Mouse (Mus musculus) CH12.LX (cell line): ENCODE results near the gene Tmub1. TPM values are rescaled to one million over a fixed set of nuclear protein-coding genes. Genes with fewer than 3 reads are reported as not detected.
"Not testable (repeated sequence)": the region's sequence is repeated elsewhere in the genome, so short reads cannot be mapped to it uniquely, and the experiment has no call there.

Source experiments
- DNase-seq: peaks from one replicate; pipeline ENCODE4 v3.0.0-alpha.2; 2013; ENCODE audit errors: extremely low read depth
- H3K27ac ChIP-seq: 2 replicates; pipeline ENCODE4 v1.5.1; 2012; ENCODE audit warnings: low read depth, mild to moderate bottlenecking, control low read depth, moderate library complexity; ENCODE audit not compliant: insufficient read depth
- H3K27me3 ChIP-seq: replicated peaks from 2 replicates; pipeline ENCODE3; 2012; ENCODE audit warnings: inconsistent platforms
- H3K36me3 ChIP-seq, 2 experiments: replicated peaks in 1 of 2; 2 replicates each; pipeline versions ENCODE3 to v1.6.1; 2012; ENCODE audit warnings: inconsistent platforms in 1 of 2, low read length in 1 of 2, mild to moderate bottlenecking in 1 of 2, mixed read lengths in 1 of 2, moderate library complexity in 1 of 2; ENCODE audit not compliant: control insufficient read depth in 1 of 2, insufficient read depth in 1 of 2
- H3K4me1 ChIP-seq, 2 experiments: 2 replicates each; pipeline ENCODE4 v1.6.1; 2012; ENCODE audit warnings: inconsistent platforms in 1 of 2, moderate library complexity in 1 of 2; ENCODE audit not compliant: insufficient read depth in 2 of 2, control insufficient read depth in 1 of 2
- H3K4me2 ChIP-seq: 2 replicates; pipeline ENCODE4 v1.6.1; 2012; ENCODE audit warnings: low read depth, mild to moderate bottlenecking, control low read depth; ENCODE audit not compliant: poor library complexity, insufficient read depth, severe bottlenecking
- H3K4me3 ChIP-seq, 3 experiments: fragments of 150-350 bp in 1 of 3; sonication (generic) in 1 of 3; replicated peaks in 1 of 3; 2 replicates each; pipeline versions ENCODE3 to v1.5.1; 2011 to 2012; ENCODE audit warnings: low read depth in 2 of 3, low read length in 2 of 3, mild to moderate bottlenecking in 2 of 3, moderate library complexity in 2 of 3, control low read depth in 1 of 3, improper control_type of control experiment in 1 of 3, inconsistent platforms in 1 of 3, mixed read lengths in 1 of 3; ENCODE audit not compliant: poor library complexity in 1 of 3
- H3K79me2 ChIP-seq: replicated peaks from 2 replicates; pipeline ENCODE4 v1.6.1; 2012; ENCODE audit warnings: mild to moderate bottlenecking, moderate library complexity; ENCODE audit not compliant: control insufficient read depth, poor library complexity, insufficient read depth, severe bottlenecking; ENCODE audit errors: extremely low read depth
- H3K9ac ChIP-seq: 2 replicates; pipeline ENCODE4 v1.6.1; 2012; ENCODE audit warnings: low read depth, mild to moderate bottlenecking, control low read depth, moderate library complexity; ENCODE audit not compliant: insufficient read depth
- H3K9me3 ChIP-seq: replicated peaks from 2 replicates; pipeline ENCODE3; 2012; ENCODE audit warnings: low read length, inconsistent platforms, mixed read lengths
- BHLHE40 ChIP-seq: IDR thresholded peaks from 2 replicates; pipeline ENCODE4 v1.6.1; 2011; ENCODE audit warnings: mild to moderate bottlenecking, low read depth, low read length, improper control_type of control experiment
- CTCF ChIP-seq, 2 experiments: IDR thresholded peaks in 1 of 2; conservative IDR thresholded peaks in 1 of 2; 2 replicates each; pipeline ENCODE4 v1.5.1; 2011 to 2012; ENCODE audit warnings: low read depth in 2 of 2, low read length in 2 of 2, improper control_type of control experiment in 1 of 2, inconsistent platforms in 1 of 2, mild to moderate bottlenecking in 1 of 2, moderate library complexity in 1 of 2
- E2F4 ChIP-seq: IDR thresholded peaks from 2 replicates; pipeline ENCODE4 v1.6.1; 2011; ENCODE audit warnings: low read depth, low read length, improper control_type of control experiment; ENCODE audit not compliant: insufficient replicate concordance
- MAX ChIP-seq: IDR thresholded peaks from 2 replicates; pipeline ENCODE4 v1.6.1; 2011; ENCODE audit warnings: low read length, improper control_type of control experiment
- MXI1 ChIP-seq: IDR thresholded peaks from 2 replicates; pipeline ENCODE4 v1.6.1; 2011; ENCODE audit warnings: mild to moderate bottlenecking, low read depth, low read length, improper control_type of control experiment
- MYC ChIP-seq: IDR thresholded peaks from 2 replicates; pipeline ENCODE4 v1.6.1; 2011; ENCODE audit warnings: low read depth, mild to moderate bottlenecking, improper control_type of control experiment, low read length
- UBTF ChIP-seq: IDR thresholded peaks from 2 replicates; pipeline ENCODE4 v1.6.1; 2012; ENCODE audit warnings: low read depth, mild to moderate bottlenecking, inconsistent platforms, low read length, improper control_type of control experiment, moderate library complexity
- dilution Hi-C: fragments of 300-500 bp; cut with MboI; formaldehyde crosslinking; loops from 2 replicates; pipeline ENCODE4 v1.14.3; 2020; ENCODE audit warnings: low sequenced_read_pairs; ENCODE audit not compliant: extremely low pct_unique_long_range_greater_than_20kb, extremely low pct_ligation_motif_present
- in situ Hi-C: fragments of 300-500 bp; cut with MboI; formaldehyde crosslinking; loops from 3 replicates; pipeline ENCODE4 v1.14.3; 2019; ENCODE audit warnings: low sequenced_read_pairs, low pct_ligation_motif_present, low pct_unique_long_range_greater_than_20kb, mixed read lengths
- polyA plus RNA-seq: library from polyadenylated mRNA; unstranded; fragments of >175 nt; gene quantifications from 2 replicates; pipeline ENCODE4 v1.2.1, GENCODE M21; 2012; ENCODE audit warnings: low read depth; ENCODE audit not compliant: insufficient read length
- total RNA-seq, 2 experiments: library from RNA; depleted of rRNA; stranded (reverse); fragments of 300-350 nt in 1 of 2; fragments of >200 nt in 1 of 2; gene quantifications; 2 replicates each; pipeline ENCODE4 v1.2.3; 2012 to 2014

Tmub1 gene
- total and polyA plus RNA-seq, 3 experiments: 6.1 to 13.1 (median 11.2) TPM

- Histone ChIP-seq H3K4me1 (peaks cover 6 to 23% of the 10 kb centered on the region in 2 experiments), H3K79me2 (no peaks in the 10 kb centered on the region), H3K9me3 (no peaks in the 10 kb centered on the region), H3K36me3 (peaks cover 30 to 66% of the 10 kb centered on the region in 2 experiments), H3K27me3 (no peaks in the 10 kb centered on the region), H3K27ac (no peak overlapping the region), H3K4me2 (no peak overlapping the region), H3K4me3 (no peak overlapping the region), H3K9ac (no peak overlapping the region)
- dilution Hi-C loops: no loop called here
- no peak for DNase-seq
- TF ChIP-seq MXI1 (no peak), E2F4 (no peak), UBTF (no peak), BHLHE40 (no peak), MYC (no peak), MAX (no peak)
- in situ Hi-C loops: no loop called here
Measured at GRCm38 (mm10) chr5:24399686-24400085, 48.0 kb downstream of the Tmub1 start.

DNA sequence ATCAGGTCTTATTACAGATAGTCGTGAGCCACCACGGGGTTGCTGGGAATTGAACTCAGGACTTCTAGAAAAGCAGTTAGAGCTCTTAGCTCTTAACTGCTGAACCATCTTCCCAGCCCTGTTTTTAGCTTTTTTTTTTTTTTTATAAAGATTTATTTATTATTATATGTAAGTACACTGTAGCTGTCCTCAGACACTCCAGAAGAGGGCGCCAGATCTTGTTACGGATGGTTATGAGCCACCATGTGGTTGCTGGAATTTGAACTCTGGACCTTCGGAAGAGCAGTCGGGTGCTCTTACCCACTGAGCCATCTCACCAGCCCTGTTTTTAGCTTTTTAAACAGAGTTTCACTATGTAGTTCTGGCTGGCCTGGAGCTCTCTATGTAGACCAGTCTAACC, 51.4 kb downstream of the Tmub1 start:
- H3K9me3 ChIP-seq, DNase-seq, H3K4me3 ChIP-seq, H3K9ac ChIP-seq, in situ Hi-C loops, H3K4me2 ChIP-seq, H3K27me3 ChIP-seq, H3K79me2 ChIP-seq, H3K27ac ChIP-seq, dilution Hi-C loops: not testable (repeated sequence)
- Histone ChIP-seq H3K4me1 (peaks cover 10 to 39% of the 10 kb centered on the region in 2 experiments), H3K36me3 (peaks cover 9 to 32% of the 10 kb centered on the region in 2 experiments)
- TF ChIP-seq CTCF (conservative IDR thresholded peaks at IDR 0.05 in 1 of 2, IDR thresholded peaks at IDR 0.05 in 1 of 2; ENCODE audit: low read depth in 2 of 2, low read length in 2 of 2): 0 out of 4 replicates have a peak, but pooled peaks of 1 of the 2 experiments have one; percentile 13

Other genes with a start within 250 kb of the Tmub1 start
- 1.7 and 2.8 TPM in 2 replicates for gene Kcnh2, start 96.2 kb downstream of the Tmub1 start, total RNA-seq (2012; rRNA removed)
- 0.20 and 0.30 TPM in 2 replicates for gene Kcnh2, start 96.2 kb downstream of the Tmub1 start, total RNA-seq (2014; rRNA removed)
- 0.59 and 0.95 TPM in 2 replicates for gene Kcnh2, start 96.2 kb downstream of the Tmub1 start, polyA plus RNA-seq
- 0.30 and 0.34 TPM in 2 replicates for gene Nos3, start 83.0 kb downstream of the Tmub1 start, total RNA-seq (2012; rRNA removed)
- 0.22 and 0.36 TPM in 2 replicates for gene Nos3, start 83.0 kb downstream of the Tmub1 start, total RNA-seq (2014; rRNA removed)
- 0.31 and 0.37 TPM in 2 replicates for gene Nos3, start 83.0 kb downstream of the Tmub1 start, polyA plus RNA-seq
- gene Atg9b, start 55.7 kb downstream of the Tmub1 start, total RNA-seq (2012; rRNA removed): 0.46 and 0.81 TPM in 2 replicates
- 0.68 and 0.86 TPM in 2 replicates for gene Atg9b, start 55.7 kb downstream of the Tmub1 start, total RNA-seq (2014; rRNA removed)
- gene Atg9b, start 55.7 kb downstream of the Tmub1 start, polyA plus RNA-seq: 1.1 and 1.3 TPM in 2 replicates
- gene Abcb8, start 54.2 kb downstream of the Tmub1 start, total RNA-seq (2012; rRNA removed): 50.3 and 58.7 TPM in 2 replicates
- 31.0 and 34.7 TPM in 2 replicates for gene Abcb8, start 54.2 kb downstream of the Tmub1 start, total RNA-seq (2014; rRNA removed)
- gene Abcb8, start 54.2 kb downstream of the Tmub1 start, polyA plus RNA-seq: 36.9 and 45.4 TPM in 2 replicates
- gene Asic3, start 34.5 kb downstream of the Tmub1 start, total RNA-seq (2012; rRNA removed): 0.25 TPM in 1 of 2 replicates, not detected in the other
- gene Asic3, start 34.5 kb downstream of the Tmub1 start, total RNA-seq (2014; rRNA removed): not detected in 2 replicates
- gene Asic3, start 34.5 kb downstream of the Tmub1 start, polyA plus RNA-seq: 1.1 and 1.3 TPM in 2 replicates
- gene Cdk5, start 24.3 kb downstream of the Tmub1 start, total RNA-seq (2012; rRNA removed): 10.4 and 12.1 TPM in 2 replicates
- 7.4 and 9.2 TPM in 2 replicates for gene Cdk5, start 24.3 kb downstream of the Tmub1 start, total RNA-seq (2014; rRNA removed)
- gene Cdk5, start 24.3 kb downstream of the Tmub1 start, polyA plus RNA-seq: 25.1 and 26.6 TPM in 2 replicates
- 17.2 and 18.6 TPM in 2 replicates for gene Slc4a2, start 24.0 kb downstream of the Tmub1 start, total RNA-seq (2012; rRNA removed)
- gene Slc4a2, start 24.0 kb downstream of the Tmub1 start, total RNA-seq (2014; rRNA removed): 12.7 and 12.9 TPM in 2 replicates
- gene Slc4a2, start 24.0 kb downstream of the Tmub1 start, polyA plus RNA-seq: 27.2 and 27.3 TPM in 2 replicates
- gene Fastk, start 2.6 kb downstream of the Tmub1 start, total RNA-seq (2012; rRNA removed): 61.2 and 61.4 TPM in 2 replicates
- gene Fastk, start 2.6 kb downstream of the Tmub1 start, total RNA-seq (2014; rRNA removed): 41.8 and 44.8 TPM in 2 replicates
- gene Fastk, start 2.6 kb downstream of the Tmub1 start, polyA plus RNA-seq: 88.0 and 88.1 TPM in 2 replicates
- 43.5 and 46.3 TPM in 2 replicates for gene Agap3, start 4.3 kb upstream of the Tmub1 start, total RNA-seq (2012; rRNA removed)
- gene Agap3, start 4.3 kb upstream of the Tmub1 start, total RNA-seq (2014; rRNA removed): 12.8 and 15.4 TPM in 2 replicates
- gene Agap3, start 4.3 kb upstream of the Tmub1 start, polyA plus RNA-seq: 37.9 and 38.0 TPM in 2 replicates
- 0.04 and 0.08 TPM in 2 replicates for gene Gbx1, start 79.3 kb upstream of the Tmub1 start, total RNA-seq (2012; rRNA removed)
- not detected in 2 replicates for gene Gbx1, start 79.3 kb upstream of the Tmub1 start, total RNA-seq (2014; rRNA removed)
- 0.07 and 0.13 TPM in 2 replicates for gene Gbx1, start 79.3 kb upstream of the Tmub1 start, polyA plus RNA-seq
- gene Asb10, start 93.1 kb upstream of the Tmub1 start, total RNA-seq (2012; rRNA removed): not detected in 2 replicates
- gene Asb10, start 93.1 kb upstream of the Tmub1 start, total RNA-seq (2014; rRNA removed): not detected in 2 replicates
- not detected in 2 replicates for gene Asb10, start 93.1 kb upstream of the Tmub1 start, polyA plus RNA-seq
- not detected in 2 replicates for gene 4931409K22Rik, start 109.0 kb upstream of the Tmub1 start, total RNA-seq (2012; rRNA removed)
- not detected in 2 replicates for gene 4931409K22Rik, start 109.0 kb upstream of the Tmub1 start, total RNA-seq (2014; rRNA removed)
- gene 4931409K22Rik, start 109.0 kb upstream of the Tmub1 start, polyA plus RNA-seq: not detected in 2 replicates
- 118 and 152 TPM in 2 replicates for gene Abcf2, start 129.6 kb upstream of the Tmub1 start, total RNA-seq (2012; rRNA removed)
- gene Abcf2, start 129.6 kb upstream of the Tmub1 start, total RNA-seq (2014; rRNA removed): 162 and 169 TPM in 2 replicates
- gene Abcf2, start 129.6 kb upstream of the Tmub1 start, polyA plus RNA-seq: 160 and 162 TPM in 2 replicates
- gene Chpf2, start 138.9 kb upstream of the Tmub1 start, total RNA-seq (2012; rRNA removed): 20.4 and 25.5 TPM in 2 replicates
- gene Chpf2, start 138.9 kb upstream of the Tmub1 start, total RNA-seq (2014; rRNA removed): 11.2 and 11.9 TPM in 2 replicates
- gene Chpf2, start 138.9 kb upstream of the Tmub1 start, polyA plus RNA-seq: 22.8 and 26.9 TPM in 2 replicates
- 1.3 and 1.5 TPM in 2 replicates for gene Smarcd3, start 176.6 kb upstream of the Tmub1 start, total RNA-seq (2012; rRNA removed)
- not detected in 2 replicates for gene Smarcd3, start 176.6 kb upstream of the Tmub1 start, total RNA-seq (2014; rRNA removed)
- gene Smarcd3, start 176.6 kb upstream of the Tmub1 start, polyA plus RNA-seq: 2.2 and 2.8 TPM in 2 replicates
- 48.5 and 58.1 TPM in 2 replicates for gene Nub1, start 237.7 kb upstream of the Tmub1 start, total RNA-seq (2012; rRNA removed)
- gene Nub1, start 237.7 kb upstream of the Tmub1 start, total RNA-seq (2014; rRNA removed): 66.5 and 69.3 TPM in 2 replicates
- 83.2 and 86.2 TPM in 2 replicates for gene Nub1, start 237.7 kb upstream of the Tmub1 start, polyA plus RNA-seq